Mouse (Mus musculus) cerebellum, adult 18-20 months (tissue): ENCODE measurements around the gene Son.
"Not testable (repeated sequence)": the region's sequence is repeated elsewhere in the genome, so short reads cannot be mapped to it uniquely, and the experiment has no call there.

Experiments used
- DNase-seq, 2 experiments: peaks; one replicate each; pipeline ENCODE4 v3.0.0; 2021

Son gene

DNA sequence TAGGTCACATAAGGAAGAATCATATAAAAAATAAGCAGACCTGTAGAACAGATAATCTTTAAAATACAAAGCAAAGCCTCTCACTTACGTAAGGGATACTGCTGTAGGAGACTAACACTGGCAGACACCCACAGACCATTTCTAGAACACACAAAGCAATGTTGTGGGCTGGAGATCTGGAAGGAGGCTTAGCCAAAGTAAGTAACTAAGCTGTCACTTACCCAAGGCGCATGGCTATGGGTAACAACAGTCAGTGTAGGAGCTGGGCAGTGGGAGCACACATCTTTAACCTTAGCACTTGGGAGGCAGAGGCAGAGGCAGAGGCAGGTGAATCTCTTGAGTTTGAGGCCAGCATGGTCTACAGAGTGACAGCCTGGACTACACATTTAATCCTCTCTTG, 7.7 kb upstream of the Son start:
- no peak for DNase-seq

DNA sequence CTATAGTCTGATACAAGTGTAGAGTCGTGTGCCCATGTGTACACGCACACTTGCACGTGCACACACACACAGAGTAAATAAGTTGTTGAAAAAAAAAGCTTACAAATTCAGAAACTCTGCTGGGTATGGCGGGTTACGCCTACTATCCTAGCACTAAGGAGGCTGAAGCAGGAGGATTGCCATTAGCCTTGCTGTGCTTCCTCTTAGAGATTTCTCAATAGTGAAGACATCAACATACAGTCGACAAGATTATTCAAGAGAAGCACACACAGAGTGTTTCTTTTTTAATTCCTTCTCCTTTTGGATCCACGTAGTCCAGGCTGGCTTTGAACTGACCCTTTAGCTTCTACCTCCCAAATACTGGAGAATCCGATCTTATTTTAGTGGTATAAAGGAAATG, 7.1 kb upstream of the Son start:
- DNase-seq = no peak

DNA sequence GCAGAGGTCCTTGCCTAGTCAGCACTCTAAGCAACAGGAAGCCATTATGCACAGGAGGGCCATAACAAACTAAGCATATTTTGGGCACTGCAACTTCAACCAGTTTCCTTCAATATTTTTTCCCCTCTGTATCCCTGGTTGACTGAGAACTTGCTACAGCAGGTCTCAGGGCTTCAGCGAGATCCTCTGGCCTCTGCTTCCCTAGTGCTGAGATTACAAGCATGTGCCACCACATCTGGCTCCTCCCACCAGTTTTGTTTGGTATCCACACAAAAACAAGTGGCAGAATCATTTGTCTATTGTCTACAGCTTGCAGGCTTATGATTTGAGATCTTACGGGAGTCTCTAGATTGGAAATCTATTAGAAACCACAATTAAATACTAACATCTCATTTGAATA, 2.4 kb upstream of the Son start:
- DNase-seq = no peak

DNA sequence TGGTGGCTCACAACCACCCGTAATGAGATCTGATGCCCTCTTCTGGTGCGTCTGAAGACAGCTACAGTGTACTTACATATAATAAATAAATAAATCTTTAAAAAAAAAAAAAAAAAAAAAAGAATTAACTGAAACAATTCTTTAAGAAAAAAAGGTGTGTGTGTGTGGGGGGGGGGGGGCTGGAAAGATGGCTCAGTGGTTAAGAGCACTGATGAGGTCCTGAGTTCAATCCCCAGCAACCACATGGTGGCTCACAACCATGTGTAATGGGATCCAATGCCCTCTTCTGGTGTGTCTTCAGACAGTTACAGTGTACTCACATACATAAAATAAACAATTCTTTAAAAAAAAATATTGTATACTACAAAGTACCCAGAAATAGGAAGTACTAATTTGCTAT, 1.9 kb upstream of the Son start:
- not testable (repeated sequence) for DNase-seq

DNA sequence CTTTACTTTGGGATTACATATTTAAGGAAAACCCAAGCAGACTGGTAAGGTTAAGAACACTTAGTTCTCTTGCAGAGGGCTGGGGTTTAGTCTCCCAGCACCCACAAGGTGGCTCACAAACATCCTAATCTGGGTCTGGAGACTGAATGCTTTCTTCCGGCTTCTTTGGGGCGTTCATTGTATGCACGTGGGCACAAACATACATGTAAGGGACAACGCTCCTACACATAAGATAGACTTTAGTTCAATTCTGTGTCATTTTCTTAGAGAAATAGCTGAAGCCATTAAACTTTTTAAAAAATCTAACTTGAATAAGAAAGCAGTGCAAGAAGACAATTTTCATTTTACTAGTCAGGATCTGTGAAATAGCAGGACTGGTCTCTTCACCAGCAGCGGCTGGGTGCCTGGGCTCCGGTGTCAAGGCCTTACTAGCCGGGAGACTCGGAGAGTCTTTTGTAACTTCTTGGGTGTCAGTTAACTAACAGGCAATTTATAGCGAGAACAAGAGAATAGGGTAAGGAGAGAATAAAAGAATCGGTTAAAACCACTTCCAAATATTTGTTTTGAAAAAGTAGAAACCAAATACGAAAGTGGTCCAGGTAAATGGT, 1.2 kb upstream of the Son start:
- no peak for DNase-seq

DNA sequence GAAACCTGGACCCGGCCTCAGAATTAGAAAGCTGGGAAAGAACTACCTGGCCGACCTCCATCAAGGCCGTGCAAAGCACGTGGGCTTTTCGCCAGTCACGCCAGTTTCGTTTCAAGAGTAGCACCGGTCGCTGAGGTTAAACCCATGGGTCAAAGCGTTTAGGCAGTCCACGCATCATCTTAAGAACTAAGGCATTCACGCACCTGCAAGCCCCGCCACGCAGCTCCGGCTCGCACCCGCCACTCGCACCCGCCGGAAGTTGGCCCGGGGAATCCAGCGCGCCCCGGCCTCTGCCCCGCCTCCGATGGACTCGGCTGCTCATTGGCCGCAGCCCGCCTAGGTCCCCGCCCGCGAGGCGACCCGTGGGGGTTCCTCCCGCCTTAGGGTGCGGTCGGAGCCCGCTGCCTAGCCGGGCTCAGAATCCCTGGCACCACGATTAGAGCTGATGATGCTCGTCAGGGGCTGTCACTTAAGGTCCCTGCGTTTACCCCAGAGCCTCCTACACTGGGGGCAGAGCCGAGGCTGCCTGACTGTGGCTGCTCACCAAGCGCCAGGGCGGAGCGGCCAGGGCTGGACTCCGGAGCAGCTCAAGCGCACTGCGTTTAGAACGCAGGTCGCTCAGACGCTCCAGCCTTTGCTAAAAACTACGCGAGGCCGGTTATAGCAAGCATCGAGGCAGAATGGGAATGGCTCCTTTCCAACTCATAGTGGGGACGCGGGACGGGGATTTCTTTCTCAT, 456 bp upstream of the Son start, which contains the start of gene Gart:
TSS of gene Gart (minus strand) at position 272 of the 739 bp plus-strand sequence.
- peak; percentile 96 to 97 for DNase-seq

DNA sequence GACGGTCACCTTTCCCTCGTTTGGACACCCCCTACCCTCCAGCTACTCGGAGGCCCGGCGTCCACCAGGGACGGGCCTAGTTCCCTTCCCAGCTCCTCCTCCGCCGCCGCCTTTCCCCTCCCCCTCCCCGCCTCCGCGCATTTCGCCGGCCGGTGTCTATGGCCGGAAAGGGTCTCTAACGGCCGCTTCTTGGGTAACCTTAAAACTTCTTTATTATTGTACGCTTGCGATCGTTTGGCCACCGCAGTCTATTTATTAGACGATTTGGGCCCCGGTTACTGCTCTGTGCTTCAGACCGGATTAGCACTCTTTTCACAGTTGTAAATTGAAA, 879 bp downstream of the Son start:
- DNase-seq = peak; percentile 72 to 74

DNA sequence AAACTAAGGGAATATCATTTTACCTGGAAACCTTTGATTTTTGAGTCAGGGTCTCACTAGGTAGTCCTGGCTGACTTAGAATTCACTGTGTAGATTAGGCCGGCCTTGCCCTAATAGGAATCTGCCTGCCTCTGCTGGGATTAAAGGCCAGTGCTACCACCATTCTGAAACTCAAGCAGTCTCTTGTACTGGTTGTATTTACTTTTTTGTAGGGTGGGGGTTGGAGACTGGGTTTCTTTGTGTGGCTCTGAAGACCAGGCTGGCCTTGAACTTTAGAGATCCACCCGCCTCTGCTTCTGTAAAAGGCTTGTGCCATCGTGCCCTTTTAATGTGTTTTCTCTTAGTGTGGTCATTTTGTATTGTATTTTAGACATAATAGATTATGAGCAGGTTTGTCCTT, 1.9 kb downstream of the Son start:
- no peak for DNase-seq

DNA sequence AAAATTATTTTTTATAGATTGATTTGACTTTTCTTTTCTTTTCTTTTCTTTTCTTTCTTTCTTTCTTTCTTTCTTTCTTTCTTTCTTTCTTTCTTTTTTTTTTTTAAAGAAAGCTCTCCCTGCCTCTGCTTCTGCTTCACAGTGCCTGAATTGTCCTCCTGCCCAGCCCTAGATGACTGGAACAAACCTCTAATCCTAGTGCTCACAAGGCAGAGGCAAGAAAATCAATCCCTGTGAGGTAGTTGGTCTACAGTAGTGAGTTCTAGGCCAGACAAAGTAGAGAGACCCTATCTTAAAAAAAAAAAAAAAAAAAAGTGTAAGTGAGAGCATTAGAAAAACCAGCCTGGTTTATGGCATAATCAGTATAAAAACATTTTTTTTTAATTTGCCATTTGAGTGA, 2.5 kb downstream of the Son start:
- no peak for DNase-seq

DNA sequence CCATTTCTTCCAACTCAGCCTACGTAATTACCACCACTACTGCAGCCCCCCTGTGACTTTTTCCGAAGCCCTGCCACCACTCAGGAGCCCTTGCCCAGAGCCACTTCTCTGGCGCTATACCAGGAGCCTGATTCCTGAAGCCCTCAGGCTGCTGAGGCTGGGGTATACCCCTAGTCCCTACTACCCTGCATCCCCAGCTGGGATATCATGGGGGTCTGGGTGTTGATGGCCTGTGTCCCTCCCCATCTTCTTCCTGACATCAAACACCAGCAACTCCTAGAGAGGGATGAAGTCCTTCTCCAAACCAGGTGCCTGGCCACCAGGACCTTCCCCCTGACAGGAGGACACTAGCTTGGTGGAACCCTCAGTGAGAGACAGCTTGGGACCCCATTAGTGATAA, 4.9 kb downstream of the Son start:
- DNase-seq = no peak

DNA sequence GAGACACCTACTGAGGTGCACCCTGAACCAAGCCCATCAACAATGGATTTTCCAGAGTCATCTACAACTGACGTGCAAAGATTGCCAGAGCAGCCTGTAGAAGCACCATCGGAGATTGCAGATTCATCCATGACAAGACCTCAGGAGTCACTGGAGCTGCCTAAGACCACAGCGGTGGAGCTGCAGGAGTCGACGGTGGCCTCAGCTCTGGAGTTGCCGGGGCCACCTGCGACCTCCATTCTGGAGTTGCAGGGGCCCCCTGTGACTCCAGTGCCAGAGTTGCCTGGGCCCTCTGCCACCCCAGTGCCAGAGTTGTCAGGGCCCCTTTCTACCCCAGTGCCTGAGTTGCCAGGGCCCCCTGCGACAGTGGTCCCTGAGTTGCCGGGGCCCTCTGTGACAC, 8.0 kb downstream of the Son start:
- no peak for DNase-seq

DNA sequence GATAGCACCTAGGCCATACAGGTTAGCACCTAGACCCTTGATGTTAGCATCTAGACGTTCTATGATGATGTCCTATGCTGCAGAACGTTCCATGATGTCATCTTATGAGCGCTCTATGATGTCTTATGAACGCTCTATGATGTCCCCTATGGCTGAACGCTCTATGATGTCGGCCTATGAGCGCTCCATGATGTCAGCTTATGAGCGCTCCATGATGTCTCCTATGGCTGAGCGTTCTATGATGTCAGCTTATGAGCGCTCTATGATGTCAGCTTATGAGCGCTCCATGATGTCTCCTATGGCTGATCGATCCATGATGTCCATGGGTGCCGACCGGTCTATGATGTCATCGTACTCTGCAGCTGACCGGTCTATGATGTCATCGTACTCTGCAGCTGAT, 10.0 kb downstream of the Son start:
- DNase-seq = no peak

DNA sequence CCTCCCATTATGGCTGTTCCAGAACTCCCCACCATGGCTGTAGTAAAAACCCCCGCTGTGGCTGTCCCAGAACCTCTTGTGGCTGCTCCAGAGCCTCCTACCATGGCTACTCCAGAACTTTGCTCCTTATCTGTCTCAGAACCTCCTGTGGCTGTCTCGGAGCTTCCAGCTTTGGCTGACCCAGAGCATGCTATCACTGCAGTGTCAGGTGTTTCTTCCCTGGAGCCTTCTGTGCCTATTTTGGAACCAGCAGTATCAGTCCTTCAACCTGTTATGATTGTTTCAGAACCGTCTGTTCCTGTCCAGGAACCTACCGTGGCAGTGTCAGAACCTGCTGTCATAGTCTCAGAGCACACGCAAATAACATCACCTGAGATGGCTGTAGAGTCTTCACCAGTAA, 11.2 kb downstream of the Son start:
- no peak for DNase-seq

DNA sequence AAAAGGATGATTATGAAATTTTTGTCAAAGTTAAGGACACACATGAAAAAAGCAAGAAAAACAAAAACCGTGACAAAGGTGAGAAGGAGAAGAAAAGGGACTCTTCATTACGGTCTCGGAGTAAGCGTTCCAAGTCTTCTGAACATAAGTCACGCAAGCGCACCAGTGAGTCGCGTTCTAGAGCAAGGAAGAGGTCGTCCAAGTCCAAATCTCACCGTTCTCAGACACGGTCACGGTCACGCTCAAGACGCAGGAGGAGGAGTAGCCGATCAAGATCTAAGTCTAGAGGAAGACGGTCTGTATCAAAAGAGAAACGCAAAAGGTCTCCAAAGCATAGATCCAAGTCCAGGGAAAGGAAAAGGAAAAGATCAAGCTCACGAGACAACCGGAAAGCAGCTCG, 12.5 kb downstream of the Son start:
- DNase-seq = no peak

DNA sequence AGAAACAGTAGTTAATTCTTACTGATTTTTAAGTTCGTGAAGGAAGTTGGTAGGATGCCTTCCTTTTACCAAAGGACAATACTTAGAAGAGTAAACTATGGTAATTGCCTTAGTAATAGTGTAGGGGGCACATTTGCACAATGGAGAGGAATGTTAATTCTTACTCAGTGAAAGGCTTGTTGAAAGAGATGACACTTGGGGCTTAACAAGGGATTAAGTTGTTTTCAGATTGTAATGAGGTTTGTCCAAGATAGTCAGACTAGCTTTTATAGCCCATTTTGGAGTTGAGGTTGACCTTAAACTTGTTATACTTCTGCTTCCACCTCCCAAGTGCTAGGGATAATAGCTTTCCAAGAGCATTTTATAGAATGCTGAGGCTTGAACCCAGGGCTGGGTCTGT, 14.1 kb downstream of the Son start:
- DNase-seq = no peak

DNA sequence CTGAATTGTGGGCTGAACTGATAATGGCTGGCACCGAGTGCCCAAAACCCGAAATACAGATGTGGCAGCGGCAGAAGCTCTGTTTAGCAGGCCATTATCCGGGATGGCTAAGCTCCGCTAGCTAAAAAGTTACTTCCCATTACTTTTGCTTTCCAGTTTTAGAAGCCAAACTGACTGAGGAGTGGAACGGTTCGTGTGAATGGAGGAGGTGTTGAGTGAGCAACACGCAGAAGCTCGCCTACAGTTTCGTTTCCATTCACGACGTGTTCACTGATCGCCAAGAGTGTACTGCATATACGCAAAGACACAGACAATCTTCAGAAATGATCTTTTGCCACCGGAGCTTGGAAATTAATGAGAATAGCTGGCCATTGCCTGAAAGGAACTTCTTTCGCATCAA, 15.0 kb downstream of the Son start:
- no peak for DNase-seq

DNA sequence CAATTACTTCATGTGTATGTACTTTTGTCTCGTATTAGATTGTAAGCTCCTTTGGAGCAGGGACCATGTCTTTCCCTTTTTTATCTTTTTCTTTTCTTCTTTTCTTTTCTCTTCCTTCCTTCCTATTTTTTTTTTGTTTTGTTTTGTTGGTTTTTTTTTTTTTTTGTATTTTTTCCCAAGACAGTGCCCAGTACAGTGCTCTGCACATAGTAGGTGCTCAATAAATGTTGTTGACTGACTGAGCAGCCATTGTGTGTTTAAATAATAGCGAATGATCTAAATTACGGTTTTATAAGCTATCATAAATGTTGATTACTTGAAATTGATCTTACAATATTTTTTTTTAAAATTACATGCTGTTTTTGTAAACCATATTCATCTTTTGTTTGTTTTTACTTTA, 16.5 kb downstream of the Son start:
- no peak for DNase-seq

DNA sequence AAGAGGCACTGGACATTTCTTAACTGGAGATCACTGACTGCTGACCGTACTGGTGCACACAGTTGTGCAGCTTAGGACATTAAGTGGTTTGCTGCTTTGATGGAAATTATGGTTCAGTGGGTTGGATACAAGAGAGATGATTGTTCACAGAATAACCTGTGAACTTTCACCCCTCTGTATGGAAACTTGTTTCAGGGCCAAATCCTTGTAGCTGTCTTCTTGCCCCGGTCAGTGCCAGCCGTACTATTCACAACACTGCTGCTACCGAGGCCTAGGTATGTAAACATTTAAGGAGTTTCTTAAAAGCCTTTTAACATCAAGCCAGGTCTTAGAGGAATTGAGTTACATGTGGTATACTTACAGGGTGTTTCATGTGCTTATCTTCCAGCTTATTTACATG, 27.2 kb downstream of the Son start:
- DNase-seq = no peak

DNA sequence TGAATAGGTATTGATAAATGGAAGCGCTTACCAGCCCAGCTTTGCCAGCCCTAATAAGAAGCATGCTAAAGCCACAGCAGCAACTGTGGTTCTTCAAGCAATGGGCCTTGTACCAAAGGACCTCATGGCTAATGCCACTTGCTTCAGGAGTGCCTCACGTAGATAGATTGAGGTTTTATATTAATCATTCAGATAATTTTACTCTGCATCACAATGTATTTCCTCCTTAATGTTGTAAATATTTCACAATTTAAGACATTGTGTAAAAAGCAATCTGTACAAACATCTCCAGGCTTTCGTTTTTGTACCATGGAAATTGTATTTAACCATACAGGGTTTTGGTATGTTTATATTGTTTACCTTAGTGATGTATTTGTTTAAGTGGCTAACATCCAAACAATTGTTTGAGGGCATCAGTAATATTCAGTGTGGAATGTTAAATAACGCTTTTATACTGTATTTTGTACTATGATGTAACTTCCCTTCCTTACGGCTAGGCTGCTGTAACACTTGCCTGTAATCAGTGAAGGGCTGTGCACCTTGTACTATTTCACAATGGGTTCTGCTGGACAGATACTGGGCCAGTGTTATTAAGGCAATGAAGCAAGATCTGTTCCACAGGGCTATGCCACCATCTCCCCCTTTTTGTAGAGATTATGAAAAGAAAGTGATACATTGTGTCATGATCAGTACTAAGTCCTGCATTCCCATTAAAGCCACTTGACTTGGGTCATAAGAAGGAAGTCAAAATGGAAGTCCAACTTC, 31.0 kb downstream of the Son start:
- DNase-seq = no peak

DNA sequence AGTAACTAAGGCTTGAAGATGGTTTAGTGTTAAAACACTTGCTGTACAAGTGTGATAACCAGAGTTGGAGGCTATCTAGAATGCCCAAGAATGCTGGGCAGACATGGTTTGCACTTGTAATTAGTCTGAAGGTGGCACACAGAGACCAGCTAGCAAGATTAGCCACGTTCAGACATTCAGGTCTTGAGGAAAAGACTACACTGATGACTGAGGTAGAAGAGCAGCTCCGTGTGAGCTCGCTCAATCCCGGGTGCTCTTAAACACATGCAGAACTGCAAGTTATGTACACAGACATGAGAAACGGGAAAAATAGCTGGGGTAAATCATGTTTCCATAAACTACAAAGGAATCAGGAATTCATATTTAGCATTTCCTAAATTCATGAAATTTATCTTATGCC, 33.4 kb downstream of the Son start:
- DNase-seq = no peak

DNA sequence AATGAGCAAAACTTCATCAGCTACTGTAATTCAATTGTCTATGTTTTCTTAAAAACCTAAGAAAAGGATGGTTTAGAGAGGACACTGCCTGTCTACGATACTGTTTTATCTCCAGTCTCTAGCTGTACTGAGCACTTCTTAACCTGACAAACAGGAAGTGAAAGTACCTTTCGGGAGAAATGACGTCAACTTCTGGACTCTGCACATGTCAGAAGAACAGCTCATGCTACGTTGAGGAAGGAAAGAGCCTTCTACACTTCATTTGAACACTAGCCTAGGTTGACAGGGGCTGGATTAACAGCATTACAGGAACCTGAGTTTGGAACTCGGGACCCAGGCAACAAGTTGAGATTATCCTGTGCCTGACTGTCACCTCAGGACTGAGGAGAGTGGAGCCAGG, 38.2 kb downstream of the Son start:
- no peak for DNase-seq

DNA sequence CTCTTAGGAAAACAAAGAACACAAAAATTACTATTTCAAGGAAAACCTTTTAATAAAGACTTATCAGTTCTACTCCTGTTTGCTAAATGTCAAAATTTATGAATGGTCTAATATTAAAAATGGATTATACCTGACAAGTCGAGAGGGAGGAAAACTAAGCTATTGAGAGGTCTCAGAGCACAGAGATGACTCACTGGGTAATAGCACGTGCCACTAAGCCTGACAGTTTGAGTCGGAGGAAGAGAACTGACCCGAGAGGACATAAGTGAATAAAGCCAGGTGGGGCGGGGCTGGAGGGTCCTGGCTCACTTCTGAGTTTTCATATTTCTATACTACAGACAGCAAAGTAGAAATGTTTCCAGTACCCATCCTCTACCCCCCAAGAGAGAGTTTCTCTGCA, 39.1 kb downstream of the Son start:
- no peak for DNase-seq

DNA sequence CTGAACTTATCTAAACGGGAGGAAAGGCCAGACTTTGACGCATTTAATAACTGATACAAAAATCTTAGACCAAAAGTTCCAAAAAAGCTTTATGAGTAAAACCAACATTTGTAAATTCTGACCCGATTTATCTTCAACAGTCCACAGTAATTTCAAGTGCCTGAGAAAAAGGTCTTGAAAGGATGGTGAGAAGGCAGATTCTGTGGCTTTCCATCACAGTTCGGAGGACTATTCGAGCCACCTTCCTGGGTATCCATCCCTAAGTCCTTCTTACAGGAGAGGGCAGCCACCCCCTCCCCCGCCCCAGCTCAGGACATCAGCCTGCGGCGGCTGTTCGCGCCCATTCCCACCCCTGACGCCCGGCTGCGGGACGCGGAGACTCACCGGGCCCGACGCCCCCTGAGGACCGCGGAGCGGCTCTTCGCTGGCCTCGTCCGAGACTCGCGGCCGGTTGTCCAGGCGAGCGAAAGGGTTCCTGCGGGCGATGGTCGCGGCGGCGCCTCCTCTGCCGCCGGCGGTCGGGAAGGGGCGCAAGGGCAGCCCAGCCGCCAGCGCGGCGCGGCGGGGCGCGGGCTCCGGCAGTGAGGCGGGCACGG, 40.8 kb downstream of the Son start:
- DNase-seq = no peak
